Mouse (Mus musculus) heart, embryonic 13.5 days (tissue): ENCODE results near the gene Tmc4. TPM values are rescaled to one million over a fixed set of nuclear protein-coding genes. Genes with fewer than 3 reads are reported as not detected.
"Not testable (repeated sequence)": the region's sequence is repeated elsewhere in the genome, so short reads cannot be mapped to it uniquely, and the experiment has no call there.

Experiments
- ATAC-seq: fragments of 200-750 bp; cut with Nextera tagmentation; 2 replicates; pipeline ENCODE4 v1.8.0; 2017; ENCODE audit warnings: moderate TSS enrichment; ENCODE audit not compliant: insufficient number of reproducible peaks, low FRiP score, low TSS enrichment; ENCODE audit errors: extremely low read depth
- H3K27ac ChIP-seq: fragments of 300-500 bp; sonication (generic); replicated peaks from 2 replicates; pipeline ENCODE4 v1.5.1; 2015; ENCODE audit warnings: moderate library complexity, mild to moderate bottlenecking, inconsistent platforms
- H3K27me3 ChIP-seq: fragments of 300-500 bp; sonication (generic); replicated peaks from 2 replicates; pipeline ENCODE4 v1.6.1; 2015; ENCODE audit warnings: mild to moderate bottlenecking, inconsistent platforms
- H3K36me3 ChIP-seq: fragments of 300-500 bp; sonication (generic); 2 replicates; pipeline ENCODE4 v1.6.1; 2015; ENCODE audit warnings: mild to moderate bottlenecking, inconsistent platforms
- H3K4me1 ChIP-seq: fragments of 300-500 bp; sonication (generic); 2 replicates; pipeline ENCODE4 v1.6.1; 2015; ENCODE audit warnings: inconsistent platforms
- H3K4me2 ChIP-seq: fragments of 300-500 bp; sonication (generic); 2 replicates; pipeline ENCODE4 v1.6.1; 2015; ENCODE audit warnings: inconsistent platforms, mild to moderate bottlenecking, moderate library complexity
- H3K4me3 ChIP-seq: fragments of 300-500 bp; sonication (generic); 2 replicates; pipeline ENCODE4 v1.5.1; 2015; ENCODE audit warnings: moderate library complexity, mild to moderate bottlenecking, inconsistent platforms
- H3K9ac ChIP-seq: fragments of 300-500 bp; sonication (generic); 2 replicates; pipeline ENCODE4 v1.6.1; 2015; ENCODE audit warnings: inconsistent platforms, mild to moderate bottlenecking, moderate library complexity
- H3K9me3 ChIP-seq: fragments of 300-500 bp; sonication (generic); 2 replicates; pipeline ENCODE4 v1.6.1; 2016; ENCODE audit warnings: inconsistent platforms
- WGBS: fragments of 180-500 bp; shearing (Covaris S2); methylation state at CpG from one replicate; pipeline ENCODE4 v1.1.7; 2015; ENCODE audit warnings: mixed read lengths; 5-methylcytosine and 5-hydroxymethylcytosine counted together
- polyA plus RNA-seq: library from polyadenylated mRNA; unstranded; fragments of >200 nt; fragmentation: Nextera tagmentation; extraction: Ambion mirVana; gene quantifications from 2 replicates; pipeline ENCODE4 v1.2.1, GENCODE M21; 2015

The Tmc4 gene
- polyA plus RNA-seq, 1 experiment from 2014 or later, result 4.0 TPM

- H3K36me3 ChIP-seq, result peaks cover 57% of the 10 kb centered on the region
- H3K4me3 ChIP-seq, result peak overlapping the region; percentile 90
- H3K9me3 ChIP-seq, ATAC-seq, H3K27me3 ChIP-seq: not testable (repeated sequence)
- peaks cover 21% of the 10 kb centered on the region for H3K4me1 ChIP-seq
- peak overlapping the region; percentile 78 for H3K4me2 ChIP-seq
- peak overlapping the region; percentile 94 for H3K27ac ChIP-seq
- WGBS, result 11% methylated on average over 7 of the region's 7 CpGs
- peak overlapping the region; percentile 96 for H3K9ac ChIP-seq
Measured at GRCm38 (mm10) chr7:3705461-3705860, 28.1 kb upstream of the Tmc4 start.

DNA sequence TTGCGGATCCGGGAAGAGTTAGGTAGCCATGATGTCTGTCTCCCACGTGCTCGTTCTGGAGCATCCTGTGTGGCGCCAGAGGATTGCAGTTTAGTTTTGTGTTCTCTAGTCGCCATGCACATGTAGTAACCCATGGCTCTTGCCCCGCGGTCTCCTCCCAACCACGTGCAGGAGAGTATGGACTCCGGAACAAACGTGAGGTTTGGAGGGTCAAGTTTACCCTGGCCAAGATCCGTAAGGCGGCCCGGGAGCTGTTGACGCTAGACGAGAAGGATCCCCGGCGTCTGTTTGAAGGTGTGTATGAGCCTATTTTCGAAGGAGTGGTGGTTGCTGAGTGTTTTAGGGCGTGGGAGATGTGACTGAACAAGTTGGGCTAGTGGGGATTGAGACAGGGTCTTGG is 27.1 kb upstream of the Tmc4 start:
- Histone ChIP-seq H3K36me3 (peaks cover 67% of the 10 kb centered on the region), H3K4me2 (peak overlapping the region; percentile 78), H3K27ac (peak overlapping the region; percentile 94), H3K9me3 (no peaks in the 10 kb centered on the region), H3K4me3 (peak overlapping the region; percentile 90), H3K4me1 (peaks cover 21% of the 10 kb centered on the region), H3K9ac (peak overlapping the region; percentile 96), H3K27me3 (no peaks in the 10 kb centered on the region)
- ATAC-seq, result peak; percentile 38; the same call in 1 of the 2 replicates
- WGBS, result 1% methylated on average over 20 of the region's 20 CpGs

DNA sequence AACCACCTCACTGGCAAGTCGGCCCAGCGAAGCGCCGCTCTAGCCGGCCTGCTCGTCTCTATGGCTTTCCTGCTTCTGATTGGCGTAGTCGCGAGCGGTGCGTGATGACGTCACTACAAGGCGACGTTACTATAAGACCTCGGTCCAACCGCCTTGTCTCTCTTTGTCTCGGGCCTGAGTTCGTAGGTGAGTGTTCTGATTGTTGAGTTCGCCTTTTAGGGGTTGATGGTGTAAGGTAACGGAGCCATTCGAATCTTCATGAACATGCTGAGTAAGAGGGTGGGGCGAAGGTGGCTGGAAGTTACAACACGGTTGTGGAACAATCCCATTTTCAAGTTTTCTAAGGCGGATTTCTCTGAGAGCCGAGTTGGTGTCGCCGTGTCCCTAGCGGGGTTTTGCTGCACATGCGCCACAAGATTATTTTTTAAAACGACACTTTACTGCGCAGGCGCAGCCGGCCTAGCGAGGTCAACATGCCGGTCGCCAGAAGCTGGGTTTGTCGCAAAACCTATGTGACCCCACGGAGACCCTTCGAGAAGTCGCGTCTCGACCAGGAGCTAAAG is 26.6 kb upstream of the Tmc4 start, which contains the start of gene Rps9:
Gene Rps9 (plus strand): TSS at position 115 of the 563 bp plus-strand sequence.
- Histone ChIP-seq H3K4me3 (peak within 1 kb of the TSS; percentile 90), H3K36me3 (peaks cover 72% of the 10 kb centered on the region), H3K27ac (peak within 1 kb of the TSS; percentile 94), H3K9me3 (no peaks in the 10 kb centered on the region), H3K27me3 (no peaks in the 10 kb centered on the region), H3K9ac (peak within 1 kb of the TSS; percentile 96), H3K4me2 (peak within 1 kb of the TSS; percentile 78), H3K4me1 (peaks cover 21% of the 10 kb centered on the region)
- 1% methylated on average over 42 of the region's 42 CpGs for WGBS
- peak; percentile 81 for ATAC-seq

DNA sequence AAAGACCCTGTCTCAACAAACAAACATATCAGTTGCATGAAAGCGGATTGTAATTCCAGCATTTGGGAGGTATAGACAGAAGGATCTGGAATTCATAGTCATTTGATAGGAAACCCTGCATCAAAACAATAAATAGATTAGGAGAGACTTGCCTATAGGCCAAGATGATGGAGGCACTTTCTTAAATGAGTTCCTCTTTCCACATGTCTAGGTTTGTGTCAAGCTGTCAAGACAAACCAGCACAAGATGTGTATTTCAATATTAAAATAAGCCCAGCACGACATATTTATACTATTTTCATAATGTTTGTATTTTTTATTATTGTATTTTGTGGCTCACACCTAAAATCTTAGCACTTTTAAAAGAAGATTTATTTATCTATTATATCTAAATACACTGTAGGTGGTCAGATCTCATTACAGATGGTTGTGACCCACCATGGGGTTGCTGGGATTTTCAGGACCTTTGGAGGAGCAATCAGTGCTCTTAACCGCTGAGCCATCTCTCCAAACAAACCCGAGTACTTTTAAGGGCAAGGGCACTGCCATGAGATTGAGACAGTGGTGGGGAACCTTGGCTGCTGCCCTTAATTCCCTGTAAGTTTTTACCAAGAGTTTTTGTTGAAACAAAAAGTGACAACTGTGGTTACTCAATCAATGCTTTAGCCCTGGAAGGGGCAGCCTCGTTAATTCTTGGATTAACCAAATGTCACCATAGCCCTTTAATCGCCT is 26.0 kb upstream of the Tmc4 start:
- no peak for ATAC-seq
- peaks cover 21% of the 10 kb centered on the region for H3K4me1 ChIP-seq
- no peaks in the 10 kb centered on the region for H3K27me3 ChIP-seq
- WGBS, result 18% methylated on average over 6 of the region's 6 CpGs
- peak overlapping the region; percentile 96 for H3K9ac ChIP-seq
- peak overlapping the region; percentile 94 for H3K27ac ChIP-seq
- H3K4me2 ChIP-seq, result peak overlapping the region; percentile 78
- H3K36me3 ChIP-seq, result peaks cover 77% of the 10 kb centered on the region
- H3K4me3 ChIP-seq, result peak overlapping the region; percentile 90
- no peaks in the 10 kb centered on the region for H3K9me3 ChIP-seq

GRCm38 (mm10) chr7:3698471-3698870 is 21.1 kb upstream of the Tmc4 start:
- Histone ChIP-seq H3K4me1 (peaks cover 11% of the 10 kb centered on the region), H3K9ac (no peak overlapping the region), H3K27ac (no peak overlapping the region), H3K27me3 (no peaks in the 10 kb centered on the region), H3K9me3 (no peaks in the 10 kb centered on the region), H3K4me3 (no peak overlapping the region), H3K4me2 (no peak overlapping the region), H3K36me3 (peaks cover 67% of the 10 kb centered on the region)
- no peak for ATAC-seq
- 90% methylated on average over 6 of the region's 6 CpGs for WGBS

DNA sequence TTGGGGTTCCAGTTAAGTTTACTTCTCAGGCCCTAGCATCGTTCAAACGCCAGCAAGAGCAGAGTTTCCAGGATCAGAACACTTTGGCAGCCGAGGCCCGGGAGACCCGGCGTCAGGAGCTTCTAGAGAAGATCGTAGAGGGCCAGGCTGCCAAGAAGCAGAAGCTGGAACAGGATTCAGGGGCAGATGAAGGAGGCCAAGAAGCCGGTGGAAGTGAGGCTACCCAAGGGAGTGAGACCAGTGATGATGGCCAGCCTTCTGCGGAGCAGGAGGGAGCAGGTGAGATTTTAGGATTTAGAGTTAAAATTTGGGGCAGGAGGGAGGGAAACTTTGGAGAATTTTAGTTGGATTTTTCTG is 17.6 kb upstream of the Tmc4 start:
- H3K9me3 ChIP-seq, ATAC-seq, H3K27me3 ChIP-seq: not testable (repeated sequence)
- peak overlapping the region; percentile 96 for H3K4me2 ChIP-seq
- H3K4me1 ChIP-seq, result peaks cover 25% of the 10 kb centered on the region
- H3K4me3 ChIP-seq, result peak overlapping the region; percentile 79
- WGBS, result 6% methylated on average over 9 of the region's 9 CpGs
- peak overlapping the region; percentile 99 for H3K27ac ChIP-seq
- H3K36me3 ChIP-seq, result peaks cover 56% of the 10 kb centered on the region
- H3K9ac ChIP-seq, result peak overlapping the region; percentile 88

DNA sequence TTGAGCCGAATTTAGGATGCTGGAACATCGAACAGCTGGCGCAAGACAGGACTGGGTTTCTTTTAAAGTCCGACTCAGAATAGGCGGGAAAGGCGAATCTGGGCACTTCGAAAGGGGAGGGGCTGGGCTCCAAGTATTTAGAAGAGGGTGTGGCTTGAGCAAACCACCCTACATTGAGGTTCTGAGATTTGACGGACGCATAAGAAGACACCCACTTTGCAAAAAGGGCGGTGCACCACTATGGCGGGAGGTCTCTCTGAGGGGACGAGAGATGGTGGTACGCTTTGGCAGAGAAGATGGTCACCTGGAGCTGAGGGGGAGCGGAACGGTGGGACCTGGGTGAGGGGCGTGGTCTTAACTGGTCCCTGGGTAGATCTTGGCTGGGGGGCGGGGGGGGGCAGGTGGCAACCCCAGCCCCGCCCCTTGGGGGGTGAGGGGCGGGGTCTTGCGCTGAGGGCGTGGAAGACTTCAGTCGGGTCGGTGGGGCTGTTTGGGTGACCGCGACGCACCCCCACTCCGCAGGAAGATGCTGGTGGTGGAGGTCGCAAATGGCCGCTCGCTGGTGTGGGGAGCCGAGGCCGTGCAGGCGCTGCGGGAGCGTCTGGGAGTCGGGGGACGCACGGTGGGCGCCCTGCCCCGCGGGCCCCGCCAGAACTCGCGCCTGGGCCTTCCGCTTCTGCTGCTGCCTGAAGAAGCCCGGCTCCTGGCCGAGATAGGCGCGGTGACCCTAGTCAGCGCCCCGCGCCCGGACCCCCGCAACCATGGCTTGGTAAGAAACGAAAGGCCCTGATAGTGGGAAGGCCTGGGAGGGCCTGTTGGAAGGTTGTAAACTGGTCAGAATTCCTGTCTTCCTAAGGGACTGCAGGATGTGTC is 17.0 kb upstream of the Tmc4 start:
- ATAC-seq, result peak; percentile 40
- Histone ChIP-seq H3K9me3 (no peaks in the 10 kb centered on the region), H3K4me2 (peak overlapping the region; percentile 96), H3K27me3 (no peaks in the 10 kb centered on the region), H3K4me3 (peak overlapping the region; percentile 79), H3K9ac (peak overlapping the region; percentile 88), H3K36me3 (peaks cover 55% of the 10 kb centered on the region), H3K27ac (peak overlapping the region; percentile 99), H3K4me1 (peaks cover 25% of the 10 kb centered on the region)
- under 1% methylated on average over 54 of the region's 55 CpGs for WGBS

- ATAC-seq, result no peak
- peaks cover 25% of the 10 kb centered on the region for H3K4me1 ChIP-seq
- WGBS, result under 1% methylated on average over 18 of the region's 18 CpGs
- H3K9ac ChIP-seq, result peak overlapping the region; percentile 88
- H3K27me3 ChIP-seq, result no peaks in the 10 kb centered on the region
- H3K4me3 ChIP-seq, result peak overlapping the region; percentile 79
- no peaks in the 10 kb centered on the region for H3K9me3 ChIP-seq
- H3K36me3 ChIP-seq, result peaks cover 50% of the 10 kb centered on the region
- H3K4me2 ChIP-seq, result peak overlapping the region; percentile 96
- H3K27ac ChIP-seq, result peak overlapping the region; percentile 99
Measured at GRCm38 (mm10) chr7:3693809-3694075, 16.4 kb upstream of the Tmc4 start.

DNA sequence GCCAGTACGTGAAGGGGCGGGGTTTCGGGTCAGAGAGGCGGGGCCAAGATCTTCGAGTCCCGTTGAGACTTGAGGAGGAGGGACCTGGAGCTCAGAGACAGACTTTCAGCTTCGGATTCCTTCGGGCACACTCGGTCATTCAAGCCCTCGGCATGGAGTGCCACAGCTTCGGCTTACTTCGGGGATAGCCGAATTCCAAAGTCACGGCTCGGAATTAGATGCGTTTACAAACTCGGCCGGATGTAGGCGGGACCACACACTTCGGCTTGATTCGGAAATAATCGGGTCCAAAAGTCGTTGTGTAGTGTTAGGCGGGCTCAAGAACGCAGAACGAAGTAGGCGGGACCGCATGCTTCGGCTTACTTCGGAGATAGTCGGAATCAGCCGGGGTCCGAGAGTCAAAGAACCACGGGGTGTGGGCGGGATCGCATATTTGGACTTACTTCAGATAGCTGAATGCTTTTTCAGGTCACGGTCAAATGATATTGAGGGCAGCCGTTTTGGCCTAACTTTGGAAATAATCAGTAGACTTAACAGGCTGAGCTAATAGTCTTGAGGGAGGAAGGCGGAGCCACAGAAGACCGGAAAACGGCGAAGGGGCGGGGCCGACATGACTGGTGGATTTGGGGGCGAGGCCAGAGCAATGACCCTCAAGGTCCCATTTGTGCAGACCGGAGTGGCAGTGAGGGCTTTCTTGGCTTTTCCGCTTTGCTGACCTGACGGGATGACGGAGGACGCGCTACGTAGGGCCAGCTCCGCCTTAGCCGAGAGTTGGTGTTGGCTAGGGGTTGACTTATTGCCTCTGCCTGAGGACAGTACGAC is 15.8 kb upstream of the Tmc4 start, which contains the start of gene Mboat7:
Gene Mboat7 (minus strand): TSS at position 537 of the 822 bp plus-strand sequence.
- Histone ChIP-seq H3K36me3 (peaks cover 48% of the 10 kb centered on the region), H3K4me2 (peak within 1 kb of the TSS; percentile 96), H3K27me3 (no peaks in the 10 kb centered on the region), H3K4me3 (peak within 1 kb of the TSS; percentile 79), H3K4me1 (peaks cover 25% of the 10 kb centered on the region), H3K9ac (peak within 1 kb of the TSS; percentile 88), H3K27ac (peak within 1 kb of the TSS; percentile 99), H3K9me3 (no peaks in the 10 kb centered on the region)
- peak; percentile 79 for ATAC-seq
- WGBS, result under 1% methylated on average over 55 of the region's 55 CpGs

DNA sequence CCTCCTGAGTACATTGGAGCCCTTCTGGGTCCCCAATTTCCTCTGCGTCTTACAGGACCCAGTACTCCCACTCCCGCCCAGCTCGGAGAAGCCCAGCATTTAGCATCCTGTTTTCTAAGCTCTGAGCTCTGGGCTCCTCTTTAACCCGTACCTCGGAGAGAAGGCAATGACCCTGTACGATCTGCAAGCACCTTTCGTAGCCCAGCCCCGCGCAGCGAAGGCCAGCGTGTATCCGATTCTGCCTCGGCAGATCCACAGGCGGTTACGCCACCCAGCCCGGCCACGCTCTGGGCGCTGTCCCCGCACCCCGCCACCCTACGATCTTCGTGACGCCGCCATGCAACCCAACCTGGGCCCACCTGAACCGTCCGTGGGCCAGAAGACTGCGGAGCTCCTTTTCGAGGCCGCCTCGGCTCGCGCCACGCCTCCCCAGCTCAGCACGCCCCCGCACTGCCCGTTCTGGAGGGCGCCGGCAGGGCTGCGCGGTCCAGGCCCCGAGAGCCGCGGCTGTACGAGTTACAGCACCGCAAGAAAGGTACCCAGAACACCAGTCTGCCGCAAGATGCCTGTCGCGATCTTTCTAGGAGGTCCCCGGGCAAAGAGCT is 15.1 kb upstream of the Tmc4 start, which contains the start of gene Tsen34:
Gene Tsen34 (plus strand): TSS at position 482 of the 605 bp plus-strand sequence.
- Histone ChIP-seq H3K4me1 (peaks cover 25% of the 10 kb centered on the region), H3K4me2 (peak within 1 kb of the TSS; percentile 96), H3K27ac (peak within 1 kb of the TSS; percentile 99), H3K9ac (peak within 1 kb of the TSS; percentile 88), H3K4me3 (peak within 1 kb of the TSS; percentile 79), H3K9me3 (no peaks in the 10 kb centered on the region), H3K27me3 (no peaks in the 10 kb centered on the region), H3K36me3 (peaks cover 47% of the 10 kb centered on the region)
- ATAC-seq, result no peak; the same call in none of the 2 replicates
- WGBS, result under 1% methylated on average over 49 of the region's 49 CpGs
